Mouse (Mus musculus): Measurements from ENCODE around the gene Cdh4. TPM values are rescaled to one million over a fixed set of nuclear protein-coding genes. Genes with fewer than 3 reads are reported as not detected.

Gene Cdh4
- polyA plus RNA-seq, 1 experiment, result not detected

- Histone ChIP-seq H3K4me3 (ENCODE audit: insufficient read depth, low read depth, low read length) (no peak overlapping the region), H3K4me1 (ENCODE audit: control insufficient read depth, insufficient read depth, insufficient read length, low read length) (no peaks in the 10 kb centered on the region), H3K27ac (replicated peaks; ENCODE audit: low read depth, low read length) (no peak overlapping the region)
Observed at GRCm38 (mm10) chr2:179721534-179722516, 279.6 kb downstream of the Cdh4 start.

- Histone ChIP-seq H3K4me3 (ENCODE audit: insufficient read depth, low read depth, low read length) (no peak overlapping the region), H3K27ac (replicated peaks; ENCODE audit: low read depth, low read length) (no peak overlapping the region), H3K4me1 (ENCODE audit: control insufficient read depth, insufficient read depth, insufficient read length, low read length) (no peaks in the 10 kb centered on the region)
Observed at GRCm38 (mm10) chr2:179722776-179723386, 280.6 kb downstream of the Cdh4 start.

GRCm38 (mm10) chr2:179723401-179723800 lies 281.2 kb downstream of the Cdh4 start:
- no peak overlapping the region for H3K27ac ChIP-seq (replicated peaks; ENCODE audit: low read depth, low read length)
- no peak overlapping the region for H3K4me3 ChIP-seq (ENCODE audit: insufficient read depth, low read depth, low read length)
- H3K4me1 ChIP-seq (ENCODE audit: control insufficient read depth, insufficient read depth, insufficient read length, low read length), result no peaks in the 10 kb centered on the region

- Histone ChIP-seq H3K4me1 (ENCODE audit: control insufficient read depth, insufficient read depth, insufficient read length, low read length) (no peaks in the 10 kb centered on the region), H3K27ac (replicated peaks; ENCODE audit: low read depth, low read length) (no peak overlapping the region), H3K4me3 (ENCODE audit: insufficient read depth, low read depth, low read length) (no peak overlapping the region)
Observed at GRCm38 (mm10) chr2:179729002-179729401, 286.8 kb downstream of the Cdh4 start.

GRCm38 (mm10) chr2:179729802-179730201 lies 287.6 kb downstream of the Cdh4 start:
- Histone ChIP-seq H3K4me1 (ENCODE audit: control insufficient read depth, insufficient read depth, insufficient read length, low read length) (no peaks in the 10 kb centered on the region), H3K4me3 (ENCODE audit: insufficient read depth, low read depth, low read length) (no peak overlapping the region), H3K27ac (replicated peaks; ENCODE audit: low read depth, low read length) (no peak overlapping the region)

GRCm38 (mm10) chr2:179733141-179733831 lies 291.1 kb downstream of the Cdh4 start:
- Histone ChIP-seq H3K27ac (replicated peaks; ENCODE audit: low read depth, low read length) (no peak overlapping the region), H3K4me3 (ENCODE audit: insufficient read depth, low read depth, low read length) (no peak overlapping the region), H3K4me1 (ENCODE audit: control insufficient read depth, insufficient read depth, insufficient read length, low read length) (no peaks in the 10 kb centered on the region)

- no peak overlapping the region for H3K27ac ChIP-seq (replicated peaks; ENCODE audit: low read depth, low read length)
- H3K4me3 ChIP-seq (ENCODE audit: insufficient read depth, low read depth, low read length), result no peak overlapping the region
Observed at GRCm38 (mm10) chr2:179742419-179742818, 300.2 kb downstream of the Cdh4 start.

GRCm38 (mm10) chr2:179742828-179743227 lies 300.6 kb downstream of the Cdh4 start:
- Histone ChIP-seq H3K27ac (replicated peaks; ENCODE audit: low read depth, low read length) (no peak overlapping the region), H3K4me3 (ENCODE audit: insufficient read depth, low read depth, low read length) (no peak overlapping the region), H3K4me1 (ENCODE audit: control insufficient read depth, insufficient read depth, insufficient read length, low read length) (no peaks in the 10 kb centered on the region)

More at GRCm38 (mm10) chr2:179742419-179742818, 300.2 kb downstream of the Cdh4 start:
- H3K4me1 ChIP-seq (ENCODE audit: control insufficient read depth, insufficient read depth, insufficient read length, low read length), result no peaks in the 10 kb centered on the region

GRCm38 (mm10) chr2:179746491-179746890 lies 304.3 kb downstream of the Cdh4 start:
- Histone ChIP-seq H3K27ac (replicated peaks; ENCODE audit: low read depth, low read length) (no peak overlapping the region), H3K4me3 (ENCODE audit: insufficient read depth, low read depth, low read length) (no peak overlapping the region), H3K4me1 (ENCODE audit: control insufficient read depth, insufficient read depth, insufficient read length, low read length) (no peaks in the 10 kb centered on the region)

GRCm38 (mm10) chr2:179749399-179749798 lies 307.2 kb downstream of the Cdh4 start:
- Histone ChIP-seq H3K27ac (replicated peaks; ENCODE audit: low read depth, low read length) (no peak overlapping the region), H3K4me3 (ENCODE audit: insufficient read depth, low read depth, low read length) (no peak overlapping the region), H3K4me1 (ENCODE audit: control insufficient read depth, insufficient read depth, insufficient read length, low read length) (no peaks in the 10 kb centered on the region)

GRCm38 (mm10) chr2:179753811-179754210 lies 311.6 kb downstream of the Cdh4 start:
- Histone ChIP-seq H3K4me1 (ENCODE audit: control insufficient read depth, insufficient read depth, insufficient read length, low read length) (no peaks in the 10 kb centered on the region), H3K4me3 (ENCODE audit: insufficient read depth, low read depth, low read length) (no peak overlapping the region), H3K27ac (replicated peaks; ENCODE audit: low read depth, low read length) (no peak overlapping the region)

GRCm38 (mm10) chr2:179754776-179755175 lies 312.5 kb downstream of the Cdh4 start:
- Histone ChIP-seq H3K4me1 (ENCODE audit: control insufficient read depth, insufficient read depth, insufficient read length, low read length) (no peaks in the 10 kb centered on the region), H3K4me3 (ENCODE audit: insufficient read depth, low read depth, low read length) (no peak overlapping the region), H3K27ac (replicated peaks; ENCODE audit: low read depth, low read length) (no peak overlapping the region)

- Histone ChIP-seq H3K4me1 (ENCODE audit: control insufficient read depth, insufficient read depth, insufficient read length, low read length) (peaks cover 1% of the 10 kb centered on the region; the same call in 1 of the 2 replicates), H3K4me3 (ENCODE audit: insufficient read depth, low read depth, low read length) (no peak overlapping the region), H3K27ac (replicated peaks; ENCODE audit: low read depth, low read length) (no peak overlapping the region)
Observed at GRCm38 (mm10) chr2:179761718-179762441, 319.6 kb downstream of the Cdh4 start.

GRCm38 (mm10) chr2:179762521-179763305 lies 320.5 kb downstream of the Cdh4 start:
- Histone ChIP-seq H3K4me1 (ENCODE audit: control insufficient read depth, insufficient read depth, insufficient read length, low read length) (peaks cover 2% of the 10 kb centered on the region; the same call in 1 of the 2 replicates), H3K27ac (replicated peaks; ENCODE audit: low read depth, low read length) (no peak overlapping the region), H3K4me3 (ENCODE audit: insufficient read depth, low read depth, low read length) (no peak overlapping the region)
